Mouse (Mus musculus) small intestine, adult 2 months (tissue): ENCODE measurements around the gene Hist1h1d. TPM values are rescaled to one million over a fixed set of nuclear protein-coding genes. Genes with fewer than 3 reads are reported as not detected.

Experiments
- H3K27ac ChIP-seq: fragments of 200-500 bp; 2 replicates; pipeline ENCODE4 v1.5.1; 2012; ENCODE audit warnings: low read depth, low read length, control low read depth, inconsistent platforms; ENCODE audit not compliant: insufficient read depth
- H3K27me3 ChIP-seq: fragments of 200-500 bp; 2 replicates; pipeline ENCODE4 v1.6.1; 2012; ENCODE audit warnings: mild to moderate bottlenecking, moderate library complexity, low read length, inconsistent platforms; ENCODE audit not compliant: control insufficient read depth, insufficient read depth
- H3K36me3 ChIP-seq: fragments of 200-500 bp; 2 replicates; pipeline ENCODE4 v1.6.1; 2012; ENCODE audit warnings: mild to moderate bottlenecking, low read length, control low read depth, inconsistent platforms; ENCODE audit not compliant: control insufficient read depth, insufficient read depth
- H3K4me1 ChIP-seq: fragments of 200-500 bp; 2 replicates; pipeline ENCODE4 v1.6.1; 2012; ENCODE audit warnings: low read length, inconsistent platforms, mixed read lengths; ENCODE audit not compliant: control insufficient read depth, insufficient read depth, insufficient read length
- H3K4me3 ChIP-seq: fragments of 200-500 bp; 2 replicates; pipeline ENCODE4 v1.5.1; 2012; ENCODE audit warnings: low read depth, mild to moderate bottlenecking, control low read depth, inconsistent platforms, low read length, moderate library complexity
- CTCF ChIP-seq: fragments of 200-500 bp; IDR thresholded peaks from 2 replicates; pipeline ENCODE4 v1.5.1; 2012; ENCODE audit warnings: low read depth, mild to moderate bottlenecking, control low read depth, inconsistent platforms, low read length, moderate library complexity, mixed read lengths; ENCODE audit not compliant: insufficient replicate concordance, insufficient read length; ENCODE audit errors: extremely low read depth
- POLR2A ChIP-seq: fragments of 200-500 bp; IDR thresholded peaks from 2 replicates; pipeline ENCODE4 v1.6.1; 2012; ENCODE audit warnings: low read depth, mild to moderate bottlenecking, control low read depth, inconsistent platforms, low read length, moderate library complexity
- WGBS: fragments of 180-500 bp; shearing (Covaris S2); methylation state at CpG from one replicate; pipeline ENCODE4 v1.1.7; 2018; 5-methylcytosine and 5-hydroxymethylcytosine counted together
- polyA plus RNA-seq: library from polyadenylated mRNA; depleted of rRNA; stranded (reverse); fragments of >200 nt; gene quantifications from 2 replicates; pipeline ENCODE4 v1.2.3, GENCODE M21; 2012

Hist1h1d gene
- polyA plus RNA-seq, 1 experiment, result 0.29 TPM

DNA sequence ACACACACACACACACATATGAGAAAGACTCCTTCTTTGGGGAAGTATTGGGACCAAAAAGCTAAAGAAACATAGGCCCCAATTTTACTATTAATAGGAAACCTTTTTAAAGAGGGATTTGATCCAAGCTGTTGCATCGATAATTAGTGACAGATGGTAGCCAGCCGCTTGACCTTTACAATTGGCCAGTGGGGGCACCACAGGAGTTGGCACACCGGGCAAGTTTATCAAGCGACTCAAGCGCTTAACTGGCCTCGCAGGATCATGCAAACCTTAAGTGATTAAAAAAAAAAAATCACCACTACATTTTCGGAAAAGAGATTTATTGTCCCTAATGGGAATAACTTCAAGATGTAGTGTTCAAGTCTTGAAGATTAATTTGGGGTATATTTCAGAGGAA, 39.6 kb downstream of the Hist1h1d start:
- Histone ChIP-seq H3K4me1 (peaks cover 10% of the 10 kb centered on the region; the same call in 1 of the 2 replicates), H3K27me3 (no peaks in the 10 kb centered on the region), H3K4me3 (no peak overlapping the region), H3K36me3 (no peaks in the 10 kb centered on the region), H3K27ac (0 out of 2 replicates have a peak overlapping the region, but pooled peaks have one; percentile 77)
- 42% methylated on average over 7 of the region's 7 CpGs for WGBS
- TF ChIP-seq POLR2A (no peak), CTCF (no peak)

GRCm38 (mm10) chr13:23593051-23593770, 40.1 kb downstream of the Hist1h1d start:
- no peaks in the 10 kb centered on the region for H3K36me3 ChIP-seq
- H3K27me3 ChIP-seq, result no peaks in the 10 kb centered on the region
- TF ChIP-seq POLR2A, result no peak
- no peak for TF ChIP-seq CTCF
- H3K4me3 ChIP-seq, result no peak overlapping the region
- WGBS, result 15% methylated on average over 5 of the region's 5 CpGs
- peak overlapping the region; percentile 77 for H3K27ac ChIP-seq
- peaks cover 10% of the 10 kb centered on the region; the same call in 1 of the 2 replicates for H3K4me1 ChIP-seq

GRCm38 (mm10) chr13:23595185-23595584, 42.1 kb downstream of the Hist1h1d start:
- H3K4me3 ChIP-seq, result no peak overlapping the region
- H3K27me3 ChIP-seq, result no peaks in the 10 kb centered on the region
- WGBS, result 29% methylated on average over 2 of the region's 2 CpGs
- peaks cover 10% of the 10 kb centered on the region; the same call in 1 of the 2 replicates for H3K4me1 ChIP-seq
- 0 out of 2 replicates have a peak overlapping the region, but pooled peaks have one; percentile 12 for H3K27ac ChIP-seq
- H3K36me3 ChIP-seq, result no peaks in the 10 kb centered on the region
- no peak for TF ChIP-seq CTCF
- no peak for TF ChIP-seq POLR2A

GRCm38 (mm10) chr13:23595622-23596372, 42.7 kb downstream of the Hist1h1d start:
- WGBS, result 33% methylated on average over 7 of the region's 7 CpGs
- no peaks in the 10 kb centered on the region for H3K27me3 ChIP-seq
- H3K4me1 ChIP-seq, result peaks cover 10% of the 10 kb centered on the region; the same call in 1 of the 2 replicates
- H3K4me3 ChIP-seq, result no peak overlapping the region
- peak overlapping the region; percentile 73 for H3K27ac ChIP-seq
- TF ChIP-seq CTCF (no peak), POLR2A (no peak)
- H3K36me3 ChIP-seq, result no peaks in the 10 kb centered on the region

- WGBS, result 7% methylated on average over 9 of the region's 9 CpGs
- Histone ChIP-seq H3K4me1 (peaks cover 9% of the 10 kb centered on the region; the same call in 1 of the 2 replicates), H3K36me3 (no peaks in the 10 kb centered on the region), H3K4me3 (no peak overlapping the region), H3K27ac (no peak overlapping the region), H3K27me3 (no peaks in the 10 kb centered on the region)
- TF ChIP-seq POLR2A, result no peak
- TF ChIP-seq CTCF, result peak; percentile 64; the same call in 1 of the 2 replicates
Measured at GRCm38 (mm10) chr13:23597957-23598356, 44.9 kb downstream of the Hist1h1d start.

GRCm38 (mm10) chr13:23603182-23603699, 50.2 kb downstream of the Hist1h1d start:
- Histone ChIP-seq H3K36me3 (no peaks in the 10 kb centered on the region), H3K4me3 (no peak overlapping the region), H3K4me1 (no peaks in the 10 kb centered on the region), H3K27me3 (no peaks in the 10 kb centered on the region), H3K27ac (no peak overlapping the region)
- 68% methylated on average over 7 of the region's 7 CpGs for WGBS
- TF ChIP-seq CTCF, result no peak
- no peak for TF ChIP-seq POLR2A

GRCm38 (mm10) chr13:23604452-23604851, 51.4 kb downstream of the Hist1h1d start:
- Histone ChIP-seq H3K36me3 (no peaks in the 10 kb centered on the region), H3K4me3 (no peak overlapping the region), H3K27me3 (no peaks in the 10 kb centered on the region), H3K27ac (no peak overlapping the region), H3K4me1 (no peaks in the 10 kb centered on the region)
- 85% methylated on average over 3 of the region's 3 CpGs for WGBS
- TF ChIP-seq CTCF (no peak), POLR2A (no peak)
